Comparison of ENCODE assay signal across 8 mouse cellular contexts in the genomic region with DNA sequence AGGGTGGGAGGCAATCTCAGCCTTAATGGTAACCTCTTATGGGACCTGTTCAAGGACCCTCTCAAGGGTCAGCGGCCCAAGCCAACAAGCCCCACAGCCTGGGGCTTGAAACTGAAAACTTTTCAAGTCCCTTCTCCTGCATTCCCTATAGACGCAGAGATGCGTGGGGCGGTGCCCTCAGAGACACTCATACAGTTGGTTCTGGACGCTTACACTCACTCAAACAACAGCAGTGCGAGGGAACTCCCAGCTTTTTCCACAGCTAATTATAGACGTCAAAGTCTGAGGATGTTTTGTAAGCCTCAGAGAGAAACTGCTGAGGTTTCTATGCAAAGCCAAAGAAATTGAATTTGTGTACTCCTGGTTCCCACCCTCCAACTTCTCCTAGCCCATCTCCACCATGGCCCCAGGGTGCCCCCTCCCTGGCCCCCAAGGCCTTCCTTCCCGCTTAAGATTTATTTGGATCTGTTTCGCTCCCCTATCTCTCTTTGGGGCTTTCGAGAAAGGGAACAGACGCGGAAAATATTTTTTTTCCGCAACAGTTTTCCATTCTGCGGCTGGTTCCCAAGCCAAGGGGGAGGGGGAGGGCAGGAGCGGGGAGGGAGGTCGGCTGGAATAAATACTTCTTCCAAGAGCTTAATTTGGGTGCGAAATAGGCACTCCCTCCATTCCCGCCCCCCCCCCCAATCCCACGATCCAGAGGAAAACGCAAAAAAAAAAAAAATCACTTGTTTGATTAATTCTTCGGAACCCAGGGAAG. TPM values are rescaled to one million over a fixed set of nuclear protein-coding genes. Genes with fewer than 3 reads are reported as not detected.
DNase-seq lines count a peak whose midpoint lies in the region; ATAC-seq and TF ChIP-seq lines count a peak whose summit lies in the region.

No protein-coding gene starts in this region.

- whole genome bisulfite sequencing in heart, embryonic 12.5 days = 1% methylated on average over 21 of the region's 21 CpGs
- WGBS in kidney, postnatal 0 days = 7% methylated on average over 21 of the region's 21 CpGs
- WGBS in macrophage (ENCODE audit: missing documents) = 12% methylated on average over 18 of the region's 21 CpGs

- peaks cover 59% of the 10 kb centered on the region for H3K4me1 ChIP-seq in heart, embryonic 12.5 days (replicated peaks)
- peaks cover 20% of the 10 kb centered on the region; the same call in 1 of the 2 replicates for H3K4me1 ChIP-seq in kidney, postnatal 0 days (replicated peaks; ENCODE audit: insufficient read depth, low read length)

- peaks cover 3% of the 10 kb centered on the region; the same call in 1 of the 2 replicates for H3K27me3 ChIP-seq in heart, embryonic 12.5 days (replicated peaks)
- H3K27me3 ChIP-seq in kidney, postnatal 0 days (ENCODE audit: insufficient read depth, low read length) = no peaks in the 10 kb centered on the region

- H3K9ac ChIP-seq in heart, embryonic 12.5 days = peak overlapping the region; percentile 82
- peak overlapping the region; percentile 45; the same call in 1 of the 2 replicates for H3K9ac ChIP-seq in kidney, postnatal 0 days (ENCODE audit: low read depth, low read length)

- peak overlapping the region; percentile 86 for H3K4me3 ChIP-seq in heart, embryonic 12.5 days
- H3K4me3 ChIP-seq in kidney, postnatal 0 days (replicated peaks; ENCODE audit: low read depth, low read length) = peak overlapping the region; percentile 60
- peak overlapping the region; percentile 22; the same call in 1 of the 2 replicates for H3K4me3 ChIP-seq in macrophage (ENCODE audit: inconsistent target)

- DNase-seq in cerebellum, postnatal 10 days = peak; percentile 40 to 46
- DNase-seq in cerebellum, postnatal 4 days (ENCODE audit: low spot score in 2 of 2) = no peak
- peak; percentile 69 for DNase-seq in c-Kit-negative CD71-positive TER-119-positive erythroid progenitor cells, embryonic 14.5 days (ENCODE audit: low read depth, low spot score)
- DNase-seq in kidney, postnatal 0 days (ENCODE audit: low spot score) = peak; percentile 46
- no peak for DNase-seq in thymus, postnatal 10 days (ENCODE audit: low spot score in 2 of 2)
- no peak for DNase-seq in cerebellum, postnatal 36 days

- TF ChIP-seq CTCF in kidney, postnatal 0 days (IDR thresholded peaks at IDR 0.05; ENCODE audit: low read depth) = no peak

- H3K36me3 ChIP-seq in heart, embryonic 12.5 days = 0 out of 2 replicates have a peak, but pooled peaks cover 3% of the 10 kb centered on the region
- H3K36me3 ChIP-seq in kidney, postnatal 0 days (ENCODE audit: insufficient read depth, low read length) = no peaks in the 10 kb centered on the region
- no peaks in the 10 kb centered on the region for H3K36me3 ChIP-seq in macrophage (ENCODE audit: inconsistent target)

- no peaks in the 10 kb centered on the region for H3K9me3 ChIP-seq in heart, embryonic 12.5 days (replicated peaks)
- no peaks in the 10 kb centered on the region for H3K9me3 ChIP-seq in kidney, postnatal 0 days (replicated peaks; ENCODE audit: low read length)

- peak overlapping the region; percentile 82 for H3K27ac ChIP-seq in heart, embryonic 12.5 days (ENCODE audit: poor library complexity, severe bottlenecking)
- H3K27ac ChIP-seq in kidney, postnatal 0 days = peak overlapping the region; percentile 20; the same call in 1 of the 2 replicates
- no peak overlapping the region for H3K27ac ChIP-seq in macrophage

- H3K4me2 ChIP-seq in heart, embryonic 12.5 days = peak overlapping the region; percentile 87
- peak overlapping the region; percentile 95 for H3K4me2 ChIP-seq in kidney, postnatal 0 days (ENCODE audit: low read length)

- no peak for ATAC-seq in heart, embryonic 12.5 days (ENCODE audit: insufficient number of reproducible peaks, low FRiP score)
- ATAC-seq in kidney, postnatal 0 days (replicated peaks; ENCODE audit: low FRiP score, low read depth) = no peak

- H3K79me2 ChIP-seq in macrophage (ENCODE audit: inconsistent target) = no peaks in the 10 kb centered on the region

RNA-seq across cellular contexts. Expression of a gene that starts 1.0 kb away (rescaled TPM):
- polyA plus RNA-seq in heart, embryonic 12.5 days (2016; fragmentation: Nextera tagmentation; extraction: Ambion mirVana) = 24.5 and 29.6 TPM in 2 replicates
- 5.6 and 7.2 TPM in 2 replicates for polyA plus RNA-seq in kidney, postnatal 0 days (2015; fragmentation: Nextera tagmentation; extraction: Ambion mirVana)
- total RNA-seq in macrophage (2018; cell fraction: chromatin; rRNA removed) = 10 to 100 TPM in 3 of 26 experiments, 1 to 10 TPM in 12, under 1 TPM in 11; 0.13 to 48.6 (median 1.9) TPM
- 1 to 10 TPM in 7 of 26 experiments, under 1 TPM in 19; 0.09 to 3.0 (median 0.49) TPM for total RNA-seq in macrophage (2018; cell fraction: cytosol; rRNA removed)
- 10 to 100 TPM in 2 of 26 experiments, 1 to 10 TPM in 12, under 1 TPM in 12; 0.18 to 17.6 (median 1.1) TPM for total RNA-seq in macrophage (2018; cell fraction: nucleus; rRNA removed)
- 0.16 to 0.51 TPM (median 0.43 TPM) in 3 replicates for polyA plus RNA-seq in macrophage (2018)

Comparison
In these comparisons a context has a peak if more than half of its experiments do, and no peak if none do; other contexts are left out.
1. DNase-seq: peak in cerebellum, postnatal 10 days (2 of 2), c-Kit-negative CD71-positive TER-119-positive erythroid progenitor cells, embryonic 14.5 days (single experiment) and kidney, postnatal 0 days (single experiment); none in cerebellum, postnatal 4 days (0 of 2), thymus, postnatal 10 days (0 of 2) and cerebellum, postnatal 36 days (0 of 2).
2. H3K4me3 ChIP-seq: peak in every context shown above with its lines; median percentile 86 in heart, embryonic 12.5 days; 60 in kidney, postnatal 0 days; 22 in macrophage.